Mouse (Mus musculus) kidney, postnatal 14 days (tissue): ENCODE results near the gene Ptprq.
A peak's percentile ranks its signal among the peaks of the same experiment; 100 is the strongest.

Experiments
- DNase-seq: peaks from one replicate; pipeline ENCODE4 v3.0.0; 2022; ENCODE audit warnings: mixed read lengths

The Ptprq gene

DNA sequence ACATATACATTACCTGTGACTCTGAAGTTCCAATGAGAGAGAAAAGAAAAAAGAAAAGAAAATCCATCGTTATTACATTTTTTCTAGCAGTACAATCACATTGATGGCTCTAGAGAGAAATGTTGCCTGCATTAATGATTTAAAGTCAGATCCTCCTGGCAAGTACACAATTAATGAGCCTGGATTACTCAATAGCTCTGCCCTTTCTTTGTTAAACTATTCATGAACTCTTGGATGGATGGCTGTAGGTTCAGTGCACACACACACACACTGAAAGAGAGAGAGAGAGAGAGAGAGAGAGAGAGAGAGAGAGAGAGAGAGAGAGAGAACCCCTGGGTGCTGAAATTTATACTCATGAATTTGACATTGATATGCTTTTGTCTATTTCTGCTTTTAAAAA lies at the start of gene Ptprq:
Ptprq (minus strand) TSS at position 246 of the 400 bp plus-strand sequence.
- no peak for DNase-seq

DNA sequence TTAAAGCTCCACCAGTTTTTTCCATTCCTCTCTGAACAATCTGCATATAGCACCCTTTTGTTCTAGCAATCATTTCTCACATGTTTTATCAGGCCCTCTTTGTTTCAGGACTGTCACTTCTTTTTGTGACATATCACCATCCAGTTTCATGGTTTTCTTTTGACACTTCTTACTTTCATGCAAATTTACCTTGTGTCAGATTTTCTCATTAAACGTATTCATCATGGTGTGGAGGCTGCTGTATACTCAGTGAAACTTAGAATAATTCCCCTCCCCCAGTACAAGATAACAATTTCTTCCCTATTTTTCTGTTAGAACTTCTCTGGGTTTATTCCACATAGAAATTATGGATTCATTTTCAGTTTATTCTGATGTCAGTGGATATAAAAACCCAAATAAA lies 39.8 kb upstream of the Ptprq start:
- DNase-seq = no peak

DNA sequence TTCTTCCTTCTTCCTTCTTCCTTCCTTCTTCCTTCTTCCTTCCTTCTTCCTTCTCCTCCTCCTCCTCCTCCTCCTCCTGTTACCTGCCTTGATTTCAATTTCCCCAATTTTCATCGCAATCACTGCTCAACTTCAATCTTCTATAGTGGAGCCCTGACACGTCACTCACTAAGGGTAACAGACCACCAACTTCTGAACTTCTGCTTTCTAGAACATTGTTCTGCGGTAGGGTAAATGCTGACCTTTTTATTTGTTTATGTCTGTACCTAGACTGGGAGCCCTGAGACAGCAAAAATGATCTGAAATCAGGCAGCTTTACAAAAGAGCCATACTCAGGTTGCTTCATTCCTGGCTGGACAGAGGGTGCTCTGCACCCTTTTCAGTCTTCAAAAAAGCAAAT lies 33.6 kb upstream of the Ptprq start:
- DNase-seq = no peak

DNA sequence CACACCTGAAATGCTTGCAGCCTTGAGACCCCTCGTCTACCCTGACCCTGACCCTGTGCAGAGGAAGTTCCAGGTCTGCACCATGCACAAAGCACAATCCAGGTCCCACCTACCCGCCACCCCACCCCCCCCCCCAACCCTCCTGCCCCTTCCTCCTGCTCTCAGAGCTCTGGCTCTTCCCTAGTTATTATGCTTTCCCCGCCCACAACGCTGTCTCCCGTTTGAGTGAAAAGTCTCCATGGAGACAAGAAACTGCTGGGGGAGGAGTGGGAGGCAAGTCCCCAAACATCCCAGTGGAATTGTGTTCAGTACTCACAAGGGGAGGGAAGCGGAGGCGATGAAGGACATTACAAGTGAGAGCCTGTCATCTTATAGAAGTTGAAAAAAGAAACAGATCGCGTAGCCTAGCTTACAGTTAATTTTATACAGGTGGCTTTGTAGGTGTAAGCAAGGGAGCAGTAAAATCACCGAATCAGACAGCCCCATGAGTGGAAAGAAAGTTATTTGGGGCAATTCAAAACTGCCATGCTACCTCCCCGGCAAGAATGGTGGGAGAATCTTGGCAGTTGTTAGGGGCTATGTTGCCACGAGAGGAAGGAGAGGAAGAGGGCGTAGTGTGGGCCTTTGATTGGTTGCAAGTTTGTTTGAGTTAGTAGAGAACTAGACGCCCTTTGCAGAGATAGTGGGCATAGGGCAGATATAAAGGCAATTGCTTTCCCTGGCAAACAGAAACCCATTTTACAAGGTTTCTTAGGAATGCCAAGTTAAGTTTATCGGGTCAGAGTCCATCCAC lies 32.7 kb upstream of the Ptprq start:
- no peak for DNase-seq

DNA sequence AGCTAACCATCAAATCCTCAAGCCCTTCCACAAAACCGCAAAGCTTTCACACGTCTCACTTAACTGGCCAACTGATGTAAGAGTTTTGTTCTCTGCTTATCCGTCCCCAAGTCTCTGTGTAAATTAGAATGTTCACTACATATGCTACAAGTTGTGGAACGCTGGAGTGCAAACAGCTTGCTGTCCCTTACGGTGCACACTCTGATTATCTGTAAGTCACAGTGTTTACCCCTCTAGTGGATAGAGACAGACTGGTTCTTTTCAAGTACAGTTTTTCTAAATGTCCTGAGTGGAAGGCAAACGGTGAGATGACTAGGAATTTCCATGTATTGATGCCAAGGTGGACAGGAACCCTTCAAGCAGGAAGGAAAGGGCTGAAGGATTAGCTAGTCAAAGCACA lies 32.1 kb upstream of the Ptprq start:
- no peak for DNase-seq

DNA sequence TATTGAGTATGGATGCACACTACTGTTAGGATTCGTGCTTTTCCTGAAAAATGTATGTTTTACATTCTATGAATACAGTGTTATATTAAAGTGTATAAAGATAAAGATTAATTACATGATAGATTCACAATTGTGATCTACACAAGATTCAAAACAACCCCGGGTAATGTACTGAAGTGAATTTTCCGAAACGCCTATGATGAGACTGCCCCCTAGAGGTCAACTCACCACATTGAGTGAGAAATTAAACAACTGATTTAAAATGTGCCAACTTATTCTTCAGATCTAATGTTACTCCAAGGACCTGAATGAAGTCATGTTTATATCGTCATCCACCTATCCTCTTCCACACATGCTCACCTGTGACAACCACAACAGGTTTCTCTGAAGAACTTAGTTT lies 27.7 kb upstream of the Ptprq start:
- DNase-seq = peak; percentile 16

DNA sequence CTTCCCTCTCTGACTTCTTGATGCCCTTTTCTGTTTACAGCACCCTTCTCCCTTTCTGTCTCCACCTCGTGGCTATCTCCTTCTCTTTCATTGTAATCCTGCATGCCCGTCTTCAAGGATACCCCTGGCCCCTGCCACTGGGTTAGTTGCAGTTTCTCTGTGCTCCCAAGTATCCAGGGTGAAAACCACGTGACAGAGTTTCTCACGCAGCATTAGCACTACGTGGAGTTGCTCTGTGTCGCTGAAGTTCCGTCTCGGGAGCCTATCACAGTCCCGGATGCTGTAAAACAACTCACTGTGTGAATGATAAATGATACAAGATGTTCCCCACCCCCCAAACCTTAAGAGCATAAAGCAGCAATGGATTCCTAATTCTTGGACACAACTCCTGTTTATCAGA lies 26.9 kb upstream of the Ptprq start:
- DNase-seq = no peak

DNA sequence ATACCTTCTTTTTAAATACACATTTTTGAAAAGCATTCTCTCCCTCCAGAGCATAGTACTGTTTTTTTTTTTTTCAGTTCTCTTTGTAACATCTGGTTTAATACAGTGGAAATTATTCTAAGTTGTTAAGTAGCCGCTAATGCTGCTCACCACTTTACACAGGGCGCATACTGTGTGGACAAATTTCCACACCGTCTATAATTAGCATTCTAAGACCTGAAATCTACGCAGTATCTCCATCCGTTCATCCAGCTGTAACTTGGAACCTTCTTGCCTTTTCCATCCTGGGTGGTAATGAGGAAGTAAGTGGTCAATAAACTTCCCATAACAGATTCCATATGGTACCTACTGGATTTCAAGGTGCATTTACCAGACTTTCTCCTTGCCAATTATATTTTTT lies 20.0 kb upstream of the Ptprq start:
- DNase-seq = no peak

DNA sequence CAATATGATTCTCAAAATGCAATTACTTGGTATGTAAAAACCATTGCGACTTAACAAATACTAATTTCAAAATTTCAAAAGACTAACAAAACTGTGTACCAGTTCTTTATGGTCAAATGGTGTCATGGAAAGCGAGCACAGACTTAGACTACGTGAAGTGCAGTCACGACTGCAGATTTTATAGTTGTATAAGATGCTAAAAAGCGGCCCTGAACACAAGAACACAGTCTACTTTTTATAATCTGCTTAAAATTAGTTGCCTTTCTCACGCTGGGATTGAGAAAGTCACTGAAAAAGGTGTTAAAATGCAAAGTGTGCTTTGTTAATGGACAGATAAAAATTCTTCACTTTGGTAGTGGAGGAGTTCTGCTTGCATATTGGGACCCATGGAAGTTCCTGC lies 17.9 kb upstream of the Ptprq start:
- DNase-seq = no peak

DNA sequence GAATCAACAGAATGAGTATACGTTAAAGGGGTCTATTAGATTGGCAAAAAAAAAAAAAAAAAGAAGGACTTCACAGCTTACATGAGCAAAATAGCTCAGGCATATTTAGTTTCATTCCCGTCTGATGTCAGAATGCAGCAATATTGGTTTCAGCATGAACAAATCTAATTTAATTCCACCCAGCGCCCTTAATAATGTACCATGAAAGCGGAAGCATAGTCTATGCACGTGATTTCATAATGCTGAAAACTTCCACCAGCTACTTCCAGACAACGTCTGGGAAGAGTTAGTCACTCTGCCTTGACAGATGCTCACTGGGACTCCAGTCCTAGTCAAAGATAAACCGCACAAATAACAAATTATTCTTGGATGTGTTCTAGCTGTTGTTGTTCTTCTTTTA lies 15.6 kb upstream of the Ptprq start:
- no peak for DNase-seq

DNA sequence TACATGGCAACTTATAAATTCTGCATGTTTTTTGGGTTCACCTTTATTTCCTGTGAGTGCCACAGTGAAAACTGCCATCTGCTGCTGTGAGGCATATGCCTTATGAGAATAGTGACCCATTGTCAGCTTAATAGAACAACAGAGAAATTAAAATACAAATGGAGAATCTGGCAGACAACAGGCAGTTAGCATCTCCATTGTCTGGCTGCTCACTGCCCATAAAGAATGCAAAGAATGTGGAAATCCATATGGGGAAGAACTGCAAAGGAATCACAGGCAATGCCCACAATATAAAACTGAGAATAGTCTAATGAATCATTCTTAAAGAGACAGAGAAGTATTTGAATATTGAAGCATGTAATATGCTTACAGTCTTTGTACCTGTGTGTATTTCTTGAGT lies 14.5 kb upstream of the Ptprq start:
- no peak for DNase-seq

DNA sequence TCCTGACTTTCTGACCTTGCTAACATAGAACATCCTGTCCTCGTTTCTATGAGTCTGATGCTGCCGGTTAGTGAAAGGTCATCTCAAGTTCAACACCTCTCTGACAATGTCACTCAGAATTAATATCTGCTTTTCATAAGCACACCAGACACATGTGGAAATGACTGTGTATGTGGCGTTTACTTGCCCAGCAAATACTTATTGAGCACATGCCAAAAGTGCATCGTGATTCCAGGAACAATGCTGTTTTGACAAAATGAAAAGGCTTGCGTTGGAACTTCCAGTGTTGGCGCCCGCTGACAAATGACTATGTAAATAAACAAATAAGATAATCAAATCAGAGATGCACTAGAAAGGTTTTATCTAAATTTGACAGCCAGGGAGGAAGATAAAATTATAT lies 5.8 kb upstream of the Ptprq start:
- DNase-seq = no peak

DNA sequence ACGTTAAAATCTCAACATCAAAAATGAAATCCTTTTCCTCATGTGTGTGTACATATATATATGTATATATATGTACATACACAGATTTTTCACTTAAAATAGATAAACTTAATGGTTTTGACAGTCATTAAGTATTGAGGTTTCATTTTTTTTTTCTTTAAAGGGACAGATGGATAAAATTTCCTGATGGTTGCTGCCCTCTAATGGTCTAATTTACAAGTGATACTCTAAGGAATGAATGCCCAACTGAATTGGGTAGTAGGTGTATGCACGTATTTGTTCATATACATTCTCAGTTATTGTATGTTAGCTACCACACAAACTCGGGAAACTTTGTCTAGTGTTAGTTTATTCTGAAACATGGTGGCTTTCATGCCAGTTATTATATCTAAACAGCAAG lies 15.4 kb downstream of the Ptprq start:
- DNase-seq = no peak

DNA sequence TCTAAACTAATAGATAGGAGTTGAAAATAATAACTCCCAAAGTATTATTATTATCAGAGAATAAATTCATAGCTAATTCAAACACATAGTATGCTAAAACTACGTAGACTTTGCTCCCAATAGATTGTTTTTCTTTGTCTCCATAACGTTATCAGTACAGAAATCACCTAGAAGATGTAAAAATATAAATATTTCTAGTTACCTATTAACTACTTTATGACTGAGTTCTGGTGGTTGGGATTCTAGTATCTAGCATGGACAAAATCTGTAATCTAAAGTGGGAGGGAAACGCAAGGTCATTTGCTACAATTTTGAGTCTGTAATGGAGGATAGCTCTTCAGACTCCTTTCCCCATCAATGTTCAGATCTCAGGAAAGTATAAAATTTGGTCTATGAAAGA lies 18.9 kb downstream of the Ptprq start:
- no peak for DNase-seq

DNA sequence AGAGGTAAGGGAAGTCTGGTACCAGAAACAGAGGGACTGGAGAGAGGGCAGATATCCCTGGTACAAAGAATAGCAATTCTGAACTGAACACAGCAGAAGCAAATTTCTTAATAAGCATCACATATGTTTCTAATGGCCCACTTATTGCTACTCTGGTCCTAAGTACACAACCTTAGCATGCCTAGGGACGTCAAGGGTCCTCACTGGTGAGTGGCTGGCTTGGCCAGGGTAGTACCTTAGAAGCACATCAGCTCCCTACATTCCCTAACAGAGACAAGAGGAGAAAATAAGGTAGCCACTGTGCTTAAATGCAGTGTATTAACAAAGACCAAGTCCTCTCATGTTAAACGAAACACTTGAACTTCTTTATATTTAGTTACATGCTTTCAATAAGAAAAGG lies 21.1 kb downstream of the Ptprq start:
- no peak for DNase-seq

DNA sequence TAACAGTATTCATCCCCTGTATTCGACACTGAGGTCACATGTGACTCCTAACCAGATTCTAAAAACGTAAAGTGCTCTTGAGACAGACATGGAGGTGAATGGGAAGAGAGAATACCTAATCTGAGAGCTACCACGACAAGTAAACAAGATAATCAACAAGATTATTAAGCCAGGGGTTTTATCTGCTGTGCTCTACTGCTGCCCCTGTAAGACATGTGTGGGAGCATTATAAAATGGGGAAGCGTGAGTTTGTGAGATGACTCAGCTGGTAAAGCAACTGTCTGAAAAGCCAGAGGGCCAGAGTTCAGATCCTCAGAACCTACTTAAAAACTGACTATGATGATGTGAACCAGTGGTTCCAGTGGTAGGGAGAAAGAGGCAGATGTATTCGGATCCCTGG lies 22.7 kb downstream of the Ptprq start:
- no peak for DNase-seq

DNA sequence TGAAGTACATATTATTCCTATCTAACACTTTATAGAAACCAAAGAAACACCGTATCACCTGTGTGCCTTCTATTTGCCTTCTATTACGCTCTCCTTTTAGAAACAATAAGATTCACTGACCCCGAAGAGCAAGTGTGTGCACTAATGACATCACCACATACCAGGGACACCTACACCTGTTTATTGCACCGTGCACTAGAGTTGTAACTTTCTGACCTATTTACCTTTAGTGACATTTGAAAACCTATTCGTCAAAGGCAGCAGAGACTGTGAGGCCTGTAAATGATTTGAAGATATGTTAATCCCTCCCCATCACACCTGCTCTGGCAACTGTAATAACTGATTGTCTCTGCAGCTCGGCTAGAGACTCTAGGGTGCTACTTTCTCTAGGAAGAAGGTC lies 32.5 kb downstream of the Ptprq start:
- no peak for DNase-seq

DNA sequence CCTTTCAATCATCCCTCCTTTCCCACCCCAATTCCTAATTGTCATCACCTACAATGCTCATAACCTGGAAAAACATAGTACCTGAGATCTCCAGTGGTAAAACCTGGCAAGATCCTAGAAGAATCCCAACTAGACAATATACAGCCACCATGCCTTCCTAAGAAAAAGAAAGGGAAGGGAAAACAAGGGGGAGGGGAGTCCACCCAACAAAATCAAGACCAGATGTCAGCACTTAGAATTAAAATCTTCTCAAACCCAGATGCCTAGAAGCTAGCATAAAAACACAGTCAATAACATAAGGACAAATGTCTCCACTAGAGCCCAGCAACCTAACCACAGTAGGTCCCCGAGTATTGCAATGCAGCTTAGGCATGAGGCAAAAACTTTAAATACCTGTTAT lies 43.9 kb downstream of the Ptprq start:
- DNase-seq = no peak

DNA sequence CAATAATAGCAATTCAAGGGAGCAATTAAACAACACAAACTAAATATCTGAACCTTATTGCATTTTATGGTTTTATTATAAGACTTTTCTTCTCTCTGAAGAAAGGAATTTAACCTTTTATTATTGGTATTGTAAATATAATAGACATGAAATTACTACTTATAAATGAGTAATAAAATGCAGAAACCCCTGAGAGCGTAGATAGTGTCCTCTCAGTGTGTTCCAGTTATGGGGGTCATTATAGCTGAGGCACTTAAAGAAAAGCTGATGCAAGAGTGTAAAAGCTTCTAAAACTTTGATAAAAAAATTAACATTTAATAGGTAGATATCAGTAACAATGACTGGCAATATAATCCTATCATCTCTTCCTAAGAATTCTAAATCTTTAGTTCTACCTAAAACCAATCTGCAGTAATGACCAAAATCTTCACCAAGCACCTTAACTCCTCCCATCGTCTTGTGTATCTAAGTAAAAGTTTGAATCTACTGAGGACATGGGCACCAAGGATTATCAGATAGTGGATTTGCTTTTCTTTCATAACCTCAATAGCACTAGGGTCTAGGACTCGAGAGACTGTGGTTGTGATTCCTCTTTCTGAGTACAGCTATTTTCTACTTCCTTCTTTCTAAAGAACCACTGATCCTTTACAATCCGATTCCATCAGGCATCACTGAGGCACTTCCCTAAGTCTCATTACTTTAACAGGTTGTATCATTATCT lies 51.3 kb downstream of the Ptprq start:
- no peak for DNase-seq

DNA sequence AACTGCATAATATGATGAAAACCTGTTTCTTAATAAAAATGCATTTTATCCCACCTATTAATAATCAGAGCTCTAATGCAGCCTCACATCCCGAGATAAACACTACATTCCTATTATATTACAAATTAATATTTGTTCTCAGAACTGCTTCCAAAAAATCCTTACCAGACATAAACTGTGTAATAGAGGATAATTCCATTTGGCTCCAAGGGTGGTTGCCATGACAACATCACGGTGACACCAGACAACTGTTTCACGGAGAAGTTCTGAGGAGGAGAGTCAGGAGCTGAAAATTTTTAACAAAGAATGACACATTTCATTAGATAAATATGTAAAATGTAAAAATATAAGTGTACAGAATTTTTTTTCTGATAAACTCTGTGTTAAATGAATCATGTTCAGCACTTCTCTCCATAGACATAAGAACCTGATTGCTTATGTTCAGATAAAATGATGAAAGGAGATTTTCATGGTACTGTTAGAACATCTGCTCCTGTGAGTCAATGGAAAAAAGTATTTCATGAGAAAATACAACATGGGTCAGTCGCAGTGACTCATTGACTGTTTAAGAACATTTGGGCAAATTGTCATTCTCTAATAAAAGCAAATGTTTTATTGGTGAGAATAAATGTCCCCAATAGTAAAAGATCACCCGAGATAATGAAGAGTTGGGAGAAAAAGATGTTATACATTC lies 57.3 kb downstream of the Ptprq start:
- DNase-seq = peak; percentile 55

DNA sequence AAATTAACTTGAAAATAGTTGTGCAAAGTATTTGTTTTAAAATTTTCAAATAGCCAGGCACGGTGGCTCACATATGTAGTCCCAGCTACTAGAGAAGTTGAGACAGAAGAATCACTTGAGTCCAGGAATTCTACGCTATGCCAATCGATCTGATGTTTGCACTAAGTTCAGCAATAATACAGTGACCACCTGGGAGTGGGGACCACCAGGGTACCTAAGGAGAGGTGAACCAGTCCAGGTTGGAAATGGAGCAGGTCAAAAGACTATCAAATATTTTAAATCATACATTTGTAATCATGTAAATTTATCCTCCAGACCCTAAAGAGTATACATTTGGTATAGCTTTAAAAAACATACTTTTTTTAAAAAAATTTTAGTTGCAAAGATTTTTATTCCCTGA lies 57.9 kb downstream of the Ptprq start:
- no peak for DNase-seq

DNA sequence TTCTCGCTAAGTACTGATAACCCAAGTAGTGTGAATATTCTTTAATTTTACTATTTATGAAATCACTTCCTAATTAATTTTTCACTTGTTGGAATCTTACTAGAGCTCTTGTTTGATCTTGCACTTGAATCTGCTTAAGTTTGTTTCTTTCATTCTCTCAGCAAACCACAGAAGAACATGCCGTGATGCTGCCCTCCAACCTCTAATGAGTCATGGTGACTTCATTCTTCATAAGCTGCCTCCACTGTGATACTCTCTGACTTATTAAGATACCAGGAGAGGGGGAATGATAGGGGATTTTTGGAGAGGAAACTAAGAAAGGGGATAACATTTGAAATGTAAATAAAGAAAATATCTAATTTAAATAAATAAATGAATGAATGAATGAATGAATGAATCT lies 60.7 kb downstream of the Ptprq start:
- DNase-seq = no peak

DNA sequence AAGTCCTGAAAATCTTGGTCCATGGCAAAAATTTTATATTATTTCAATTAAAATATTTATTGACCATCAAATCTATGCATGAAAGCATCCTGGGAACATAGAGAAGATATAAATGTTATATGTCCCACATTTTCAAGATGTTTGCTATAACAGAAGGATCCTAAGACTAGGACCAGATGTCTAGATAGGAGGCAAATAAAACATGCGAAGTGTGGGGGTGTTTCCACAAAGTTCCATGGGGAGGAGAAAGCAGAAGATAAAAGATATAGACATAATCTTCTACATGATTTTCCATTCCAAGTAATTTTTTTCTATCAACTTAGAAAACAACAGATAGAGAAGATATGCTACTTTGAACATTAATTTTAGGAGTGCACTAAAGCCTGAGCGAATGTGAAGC lies 70.2 kb downstream of the Ptprq start:
- no peak for DNase-seq

DNA sequence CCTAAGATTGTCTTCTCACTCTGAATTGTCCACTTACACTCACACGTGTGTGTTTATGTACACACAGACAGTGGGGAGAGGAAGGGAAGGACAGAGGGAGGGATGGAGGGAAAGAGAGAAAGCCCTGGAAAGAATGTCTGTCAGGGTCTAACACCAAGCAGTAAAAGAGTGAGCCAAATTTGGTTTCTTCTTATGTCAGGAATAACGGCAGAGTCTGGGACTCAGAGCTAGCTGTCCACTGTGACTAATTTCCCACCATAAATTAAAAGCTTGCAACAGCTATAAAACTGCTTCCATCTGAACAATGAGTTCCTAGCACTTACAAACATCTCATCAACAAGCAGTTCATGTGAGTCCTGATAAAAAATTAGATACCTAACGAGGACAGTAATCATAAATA lies 91.7 kb downstream of the Ptprq start:
- DNase-seq = peak; percentile 21
